Mouse (Mus musculus) adrenal gland, adult 18-20 months (tissue): ENCODE results near the gene Gdpd4. TPM values are rescaled to one million over a fixed set of nuclear protein-coding genes. Genes with fewer than 3 reads are reported as not detected.

Experiments used
- DNase-seq, 2 experiments: peaks; one replicate each; pipeline ENCODE4 v3.0.0; 2021 to 2022; ENCODE audit warnings: low spot score in 2 of 2
- long read RNA-seq, 2 experiments: library from polyadenylated mRNA; stranded (forward); transcript quantifications; one replicate each; pipeline ENCODE4 v2.0.0; 2021
- total RNA-seq, 2 experiments: library from RNA; stranded (reverse); gene quantifications; 1 replicate in 1 of 2; 2 replicates in 1 of 2; pipeline ENCODE4 v1.2.3; 2021

Gene Gdpd4
- not detected for total RNA-seq
- long read RNA-seq, experiment 1, result 0 reads
- long read RNA-seq, experiment 2, result 0 reads

DNA sequence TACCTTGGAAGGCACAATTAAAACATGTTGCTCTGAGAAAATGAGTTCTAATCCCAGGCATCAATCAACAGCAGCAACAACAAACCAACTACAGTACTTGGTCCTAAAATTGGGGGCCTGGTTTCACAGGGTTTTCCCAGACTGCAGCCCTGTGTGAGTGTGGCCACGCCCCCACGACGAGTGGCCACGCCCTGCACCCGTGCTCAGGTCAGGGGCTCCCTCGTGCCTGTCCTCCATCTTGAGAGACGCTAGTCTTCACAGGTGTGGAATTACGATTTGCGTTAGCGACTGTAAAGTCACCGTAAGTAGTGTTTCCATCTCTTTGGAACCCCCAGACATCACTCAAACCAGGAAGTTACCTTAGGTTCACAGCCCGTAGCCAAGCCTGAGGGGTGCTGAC lies at the start of gene Gdpd4:
TSS of gene Gdpd4 (plus strand) at position 214 of the 400 bp plus-strand sequence.
- no peak for DNase-seq

GRCm38 (mm10) chr7:97872396-97872795 lies 47.4 kb upstream of the Gdpd4 start:
- DNase-seq, result no peak

GRCm38 (mm10) chr7:97873317-97873716 lies 46.4 kb upstream of the Gdpd4 start:
- no peak for DNase-seq

DNA sequence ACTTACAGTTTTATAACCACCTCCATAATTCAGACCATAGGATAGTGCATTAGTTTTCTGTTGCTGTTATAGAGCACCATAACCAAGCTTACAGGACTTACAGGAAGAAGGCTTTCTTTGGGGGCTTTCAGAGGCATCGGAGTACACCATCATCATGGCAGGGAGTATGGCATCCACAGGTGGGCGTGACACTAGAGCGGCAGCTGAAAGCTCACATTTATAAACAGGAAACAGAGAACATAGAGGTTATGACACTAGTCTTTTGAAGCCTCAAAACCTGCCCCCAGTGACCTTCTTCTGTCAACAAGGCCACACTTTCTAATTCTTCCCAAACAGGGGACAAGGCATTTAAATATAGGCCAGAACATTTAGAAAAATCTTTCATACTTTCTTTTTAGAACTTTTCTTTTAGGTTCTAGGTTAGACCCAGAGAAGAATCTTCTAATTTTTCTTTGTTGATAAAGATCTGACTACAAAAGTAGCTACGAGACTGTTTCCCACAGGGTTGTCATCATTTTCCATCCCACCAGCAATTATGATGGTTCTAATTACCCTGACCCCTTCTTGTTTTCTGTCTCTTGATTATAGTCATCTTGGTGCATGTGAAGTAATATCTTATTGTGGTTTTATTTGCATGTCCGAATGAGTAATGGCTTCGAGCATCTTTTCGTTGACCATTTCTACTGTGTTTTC lies 41.8 kb upstream of the Gdpd4 start:
- DNase-seq, result no peak

DNA sequence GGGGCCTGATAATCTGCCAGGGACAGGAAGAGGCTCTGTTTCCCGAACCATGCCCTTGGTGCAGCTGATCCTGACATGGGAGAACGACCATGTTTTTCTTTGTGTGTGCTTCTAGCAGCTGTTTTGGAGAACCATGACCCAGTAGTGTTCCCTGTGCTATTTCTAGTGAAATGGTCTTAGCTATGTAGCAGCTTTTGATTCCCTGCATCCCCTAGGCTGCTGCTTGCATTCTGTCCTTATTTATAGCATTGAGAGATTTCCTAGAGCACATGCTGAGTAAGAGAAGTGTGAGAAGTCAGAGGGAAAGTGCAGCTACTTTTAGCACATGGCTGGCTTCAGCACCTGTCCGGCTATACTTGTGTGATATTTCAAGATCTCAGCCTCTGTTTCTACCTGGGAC lies 8.1 kb upstream of the Gdpd4 start:
- no peak for DNase-seq

DNA sequence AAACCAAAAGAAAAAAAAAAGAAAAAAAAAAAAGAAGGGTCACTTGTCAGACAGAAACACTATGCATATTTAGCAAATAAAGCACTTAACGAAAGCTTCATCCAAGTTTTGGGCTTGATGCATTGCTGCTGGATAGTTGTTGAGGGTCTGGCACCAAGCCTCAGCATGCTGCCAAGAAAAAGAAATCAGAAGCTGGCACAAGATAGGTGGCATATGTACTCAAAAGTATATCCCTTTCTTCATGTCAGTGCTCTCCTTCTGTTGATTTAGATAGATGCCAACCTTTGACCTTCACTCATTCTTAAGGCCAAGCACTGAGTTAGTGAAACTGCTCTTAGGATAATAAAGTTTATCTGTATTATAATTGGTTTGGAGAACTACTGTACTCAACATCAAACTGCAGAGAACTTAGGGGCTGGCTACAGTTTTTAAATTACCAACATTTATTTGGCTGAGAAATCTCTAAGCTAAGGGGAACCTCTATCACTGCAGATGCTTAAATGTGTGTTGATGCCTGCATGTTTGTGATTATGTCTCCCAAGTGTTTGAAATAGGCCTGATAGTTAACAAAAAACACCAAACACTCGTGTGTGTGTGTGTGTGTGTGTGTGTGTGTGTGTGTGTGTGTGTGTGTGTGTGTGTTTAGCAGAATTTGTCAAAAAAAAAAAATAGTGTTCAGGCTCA lies 4.8 kb upstream of the Gdpd4 start:
- no peak for DNase-seq

DNA sequence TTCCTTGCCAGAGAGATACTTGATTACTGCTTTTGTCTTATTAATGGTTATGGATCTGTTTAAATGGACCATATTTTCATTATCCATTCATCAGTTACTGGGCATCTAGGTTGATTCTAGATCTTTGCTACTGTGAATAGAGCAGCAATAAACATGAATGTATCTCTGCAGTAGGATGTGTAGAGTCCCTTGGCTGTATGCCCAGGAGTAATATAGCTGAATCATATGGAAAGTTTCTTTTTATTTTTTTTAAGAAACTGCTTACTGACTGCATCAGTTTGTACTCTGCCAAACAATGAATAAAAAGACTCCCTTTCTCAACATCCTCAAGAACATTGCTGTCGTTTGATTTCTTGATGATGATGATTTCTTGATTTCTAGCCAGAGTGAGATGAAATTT lies 6.1 kb downstream of the Gdpd4 start:
- no peak for DNase-seq

DNA sequence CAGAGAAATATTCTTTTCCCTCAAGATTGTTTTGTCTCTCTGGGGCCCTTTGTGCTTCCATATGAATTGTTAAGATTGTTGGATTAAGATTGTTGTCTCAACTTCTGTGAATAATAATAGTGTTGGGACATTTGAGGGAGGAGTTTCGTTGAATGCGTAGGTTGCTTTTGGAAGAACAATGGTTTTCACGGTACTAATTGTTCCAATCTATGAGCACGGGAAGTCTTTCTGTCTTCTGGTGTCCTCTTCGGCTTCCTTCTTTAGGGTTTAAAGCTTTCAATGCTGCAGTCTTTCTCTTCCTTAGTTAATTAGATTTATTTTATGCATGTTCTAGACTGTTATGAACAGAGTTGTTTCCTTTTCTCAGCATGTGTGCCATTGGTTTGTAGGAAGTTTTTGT lies 7.2 kb downstream of the Gdpd4 start:
- no peak for DNase-seq

- DNase-seq, result no peak
Observed at GRCm38 (mm10) chr7:97944485-97944884, 24.7 kb downstream of the Gdpd4 start.

GRCm38 (mm10) chr7:97972486-97972885 lies 52.7 kb downstream of the Gdpd4 start:
- DNase-seq, result no peak

DNA sequence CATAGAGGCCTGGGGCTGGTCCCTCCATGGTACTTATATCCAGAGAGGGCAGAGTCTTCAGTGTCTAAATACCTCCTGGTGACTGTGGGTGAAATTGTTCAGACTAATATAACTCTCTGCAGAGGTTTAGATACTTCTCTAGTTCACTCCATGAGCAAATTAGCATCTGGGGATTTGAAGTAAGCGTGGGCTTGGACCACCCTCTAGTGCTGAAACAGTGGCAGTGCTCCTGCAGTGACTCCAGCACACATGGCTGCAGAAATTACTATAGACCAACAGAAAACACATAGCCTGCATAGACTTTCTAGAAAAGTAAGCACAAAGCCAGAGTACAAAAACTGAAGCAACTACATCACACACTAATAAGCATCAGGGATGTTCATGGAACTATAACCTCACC lies 57.7 kb downstream of the Gdpd4 start:
- peak; percentile 33 to 37 for DNase-seq

DNA sequence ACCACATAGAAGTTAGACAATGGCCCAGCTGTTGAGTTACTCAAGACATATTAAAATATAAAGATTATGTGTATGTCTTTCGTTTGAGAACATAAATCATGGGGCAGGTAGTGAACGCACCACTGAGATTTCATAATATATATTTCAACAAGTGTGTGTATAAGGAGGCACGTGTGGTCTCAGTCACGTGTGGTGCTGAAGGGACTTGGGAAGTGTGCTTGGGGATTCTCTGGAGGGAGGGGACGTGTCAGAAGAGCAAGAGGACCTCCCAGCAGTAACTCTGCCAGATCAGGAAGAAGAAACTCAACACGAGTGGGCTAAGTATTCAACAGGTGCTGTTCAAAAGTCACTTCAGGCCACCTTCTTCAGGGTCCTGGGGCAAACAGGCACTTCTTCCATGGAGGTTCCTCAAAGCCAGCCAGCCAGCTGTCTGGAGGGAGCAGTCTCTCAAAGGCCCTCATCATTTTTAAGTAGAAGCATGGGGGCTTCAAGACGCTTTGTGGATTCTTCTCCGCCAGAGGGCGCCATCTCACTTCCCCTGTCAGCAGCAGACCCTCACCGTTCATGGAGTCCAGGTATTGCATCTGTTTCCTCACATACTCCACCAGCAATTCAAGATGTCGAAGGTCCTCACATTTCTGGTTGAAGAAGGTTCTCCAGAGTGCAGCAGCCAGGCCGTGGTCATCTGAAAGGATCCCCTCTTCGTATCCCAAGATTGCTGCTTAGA lies 64.5 kb downstream of the Gdpd4 start:
- peak; percentile 9 to 51 for DNase-seq

GRCm38 (mm10) chr7:98002617-98003016 lies 82.9 kb downstream of the Gdpd4 start:
- DNase-seq, result no peak

DNA sequence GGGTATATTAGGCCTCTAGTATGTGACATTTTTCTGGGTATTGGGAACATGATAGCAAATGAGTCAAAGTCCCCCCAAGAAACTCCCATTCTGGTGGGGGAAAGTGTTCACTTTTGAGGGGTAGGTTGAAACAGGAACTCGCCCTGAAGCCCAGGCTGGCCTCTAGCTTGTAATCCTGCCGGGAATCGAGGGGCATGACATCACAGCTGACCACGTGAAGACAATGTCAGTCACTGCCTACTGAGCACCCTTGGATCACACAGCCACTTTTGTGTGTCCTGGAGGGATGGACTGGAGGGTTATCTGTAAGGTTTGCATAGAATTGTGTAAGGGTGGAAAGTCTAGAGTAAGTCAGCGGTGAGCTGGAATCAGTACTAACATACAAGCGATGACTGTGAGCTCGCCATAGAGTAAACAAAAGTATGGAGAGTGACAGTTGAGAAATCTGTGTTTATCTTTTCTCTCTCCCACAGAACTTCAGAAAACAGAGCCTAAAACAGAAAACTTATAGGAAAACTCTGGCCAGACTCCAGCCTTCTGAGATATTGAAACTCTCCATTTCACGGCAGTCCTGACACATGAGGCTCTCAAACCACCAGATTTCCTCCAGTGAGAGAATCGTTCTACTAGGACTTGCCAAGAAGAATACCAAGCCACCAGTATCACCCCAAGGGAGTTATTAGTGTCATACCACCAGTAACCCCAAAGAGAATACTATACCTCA lies 128.5 kb downstream of the Gdpd4 start:
- DNase-seq, result no peak

DNA sequence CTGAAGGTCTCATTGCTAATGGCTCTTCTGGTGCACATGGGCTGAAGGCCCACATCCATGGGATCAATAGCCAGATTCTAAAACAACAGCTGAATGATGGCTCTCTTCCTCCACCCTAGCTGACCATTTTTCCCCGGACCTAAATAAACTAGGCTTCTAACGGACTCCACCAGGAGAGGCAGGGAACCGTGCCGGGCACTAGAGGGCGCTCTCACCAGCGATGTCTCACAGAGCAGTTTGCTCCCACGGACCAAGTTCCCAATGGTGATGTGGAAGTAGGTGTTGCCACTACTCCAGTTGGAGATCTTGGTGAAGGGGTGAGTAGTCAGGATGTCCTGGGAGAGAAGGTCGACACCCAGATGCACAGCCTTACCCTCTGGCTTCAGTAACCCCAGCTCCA lies 132.2 kb downstream of the Gdpd4 start:
- DNase-seq, result peak; percentile 68 to 73

- no peak for DNase-seq
Observed at GRCm38 (mm10) chr7:98054461-98054860, 134.7 kb downstream of the Gdpd4 start.

- no peak for DNase-seq
Observed at GRCm38 (mm10) chr7:98054942-98055341, 135.2 kb downstream of the Gdpd4 start.

- no peak for DNase-seq
Observed at GRCm38 (mm10) chr7:98066229-98066628, 146.5 kb downstream of the Gdpd4 start.

- peak; percentile 86 to 90 for DNase-seq
Observed at GRCm38 (mm10) chr7:98071620-98072019, 151.9 kb downstream of the Gdpd4 start.

DNA sequence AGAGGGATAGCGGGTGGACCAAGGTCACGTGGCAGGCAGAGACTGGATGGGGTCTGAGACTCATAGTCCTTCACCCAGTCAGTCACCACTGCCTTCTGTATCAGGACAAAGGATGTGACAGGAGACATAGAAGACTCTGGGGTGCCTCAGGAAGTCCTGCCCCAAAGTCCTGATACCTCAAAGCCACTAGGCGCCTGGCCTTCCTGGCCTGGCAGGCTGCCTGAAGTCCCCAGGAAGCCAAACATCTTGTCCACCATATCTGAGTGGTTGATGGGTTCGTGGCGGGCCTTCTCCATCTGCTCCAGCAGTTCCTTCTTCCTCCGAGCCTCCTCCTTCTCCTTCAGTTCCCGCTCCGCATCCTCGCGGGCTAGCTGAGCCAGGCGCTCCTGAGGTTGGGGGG lies 157.7 kb downstream of the Gdpd4 start:
- no peak for DNase-seq

GRCm38 (mm10) chr7:98082376-98082775 lies 162.6 kb downstream of the Gdpd4 start:
- DNase-seq, result no peak
